Mouse (Mus musculus): Measurements from ENCODE around the gene Sh3bgrl3.

Gene Sh3bgrl3

GRCm38 (mm10) chr4:134110653-134111052 is 17.9 kb downstream of the Sh3bgrl3 start:
- no peak for DNase-seq (ENCODE audit: low spot score)

DNA sequence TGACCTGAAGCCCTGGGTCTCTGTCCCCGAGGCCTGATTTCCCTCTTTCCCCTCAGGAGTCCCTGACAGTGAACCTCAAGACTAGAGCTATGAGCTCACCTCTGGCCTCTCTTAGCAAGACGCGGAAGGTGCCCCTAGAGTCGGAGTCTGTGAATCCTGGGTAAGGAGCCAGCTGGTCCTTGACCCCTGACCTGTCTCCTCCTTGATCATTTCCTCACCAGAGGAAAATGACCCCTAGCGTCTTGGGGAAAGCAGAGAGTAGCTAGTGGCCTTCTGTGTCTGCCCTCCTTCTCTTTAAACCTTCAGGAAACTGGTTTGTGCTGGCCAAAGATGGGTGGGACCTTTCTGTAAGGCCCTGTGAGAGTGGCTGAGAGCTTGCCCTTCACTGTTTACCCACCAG is 20.4 kb downstream of the Sh3bgrl3 start:
- no peak for DNase-seq (ENCODE audit: low spot score)

DNA sequence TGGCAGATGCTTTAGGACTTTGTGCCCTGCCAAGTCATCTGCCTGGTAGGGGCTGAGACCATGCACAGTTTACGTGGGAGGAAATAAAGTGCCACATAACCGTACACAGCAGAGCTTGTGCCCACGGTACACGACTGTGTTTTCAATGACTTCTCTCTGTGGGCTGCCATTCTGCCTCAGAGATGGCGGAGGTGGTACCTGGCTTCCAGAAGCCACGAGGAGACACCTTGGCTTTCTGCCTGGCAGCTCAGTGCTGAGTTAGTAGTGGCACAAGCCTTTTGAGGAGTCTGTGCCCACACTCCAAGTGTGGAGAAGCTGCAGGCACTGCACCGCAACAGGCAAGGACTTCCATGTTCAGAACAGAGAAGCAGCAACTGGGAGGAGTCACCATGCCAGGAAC is 20.9 kb downstream of the Sh3bgrl3 start:
- no peak for DNase-seq (ENCODE audit: low spot score)

- DNase-seq (ENCODE audit: low spot score) = no peak
Measured at GRCm38 (mm10) chr4:134106105-134106504, 22.5 kb downstream of the Sh3bgrl3 start.

DNA sequence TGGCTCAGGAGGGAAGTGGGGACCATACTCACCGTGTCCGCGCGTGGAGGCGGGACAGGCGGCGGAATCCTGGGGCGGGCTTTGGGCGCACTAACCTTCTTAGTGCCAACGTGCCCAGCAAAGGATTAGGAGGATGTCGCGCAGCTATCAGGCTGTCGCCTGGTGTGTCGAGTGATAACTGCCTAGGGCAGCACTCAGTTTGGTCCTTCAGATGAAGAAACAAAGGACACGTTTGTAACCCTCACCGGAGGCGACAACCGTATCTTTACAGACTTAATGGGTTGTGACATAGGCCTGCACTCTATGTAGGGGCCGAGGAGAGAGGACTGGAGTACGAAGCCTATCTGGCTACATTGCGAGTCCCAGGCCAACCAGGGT is 25.9 kb downstream of the Sh3bgrl3 start:
- DNase-seq (ENCODE audit: low spot score) = no peak

DNA sequence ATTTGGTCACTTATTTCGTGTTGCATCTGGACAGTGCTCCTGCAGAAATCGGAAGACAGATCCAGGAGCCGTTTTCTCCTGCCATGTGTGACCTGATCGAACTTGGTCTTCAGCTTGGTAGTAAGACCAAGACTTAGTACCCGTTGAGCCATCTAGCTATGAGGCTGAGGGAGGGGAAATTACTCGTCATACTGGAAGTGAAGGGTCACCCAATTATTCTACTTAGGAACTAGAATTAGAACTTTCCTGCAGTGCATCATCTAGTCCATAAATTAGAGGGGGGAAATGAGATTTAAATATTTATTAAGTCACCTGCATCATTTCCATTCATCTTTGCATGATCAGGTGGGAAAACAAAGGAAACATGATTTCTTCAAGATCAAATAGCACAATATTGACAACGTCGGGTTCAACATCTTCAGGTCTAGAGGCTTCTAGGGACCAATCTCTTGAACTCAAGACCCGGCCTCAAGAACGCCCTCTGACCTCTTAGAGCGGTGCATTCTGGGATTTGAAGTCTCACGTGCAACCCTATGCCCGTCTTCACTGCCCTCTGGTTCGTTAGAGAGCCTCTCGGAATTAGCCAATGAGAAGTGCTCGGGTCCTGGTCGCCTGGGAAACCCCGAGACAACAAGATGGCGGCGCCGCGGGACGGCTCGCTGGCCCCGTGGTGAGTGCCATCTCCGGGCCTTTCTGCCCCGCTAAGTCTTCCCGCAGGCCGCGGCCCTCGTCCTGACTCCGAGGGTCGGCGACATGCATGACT is 26.4 kb downstream of the Sh3bgrl3 start, which contains the start of gene Ubxn11:
Ubxn11 (plus strand) TSS at position 592 of the 763 bp plus-strand sequence.
- DNase-seq (ENCODE audit: low spot score) = peak; percentile 79

DNA sequence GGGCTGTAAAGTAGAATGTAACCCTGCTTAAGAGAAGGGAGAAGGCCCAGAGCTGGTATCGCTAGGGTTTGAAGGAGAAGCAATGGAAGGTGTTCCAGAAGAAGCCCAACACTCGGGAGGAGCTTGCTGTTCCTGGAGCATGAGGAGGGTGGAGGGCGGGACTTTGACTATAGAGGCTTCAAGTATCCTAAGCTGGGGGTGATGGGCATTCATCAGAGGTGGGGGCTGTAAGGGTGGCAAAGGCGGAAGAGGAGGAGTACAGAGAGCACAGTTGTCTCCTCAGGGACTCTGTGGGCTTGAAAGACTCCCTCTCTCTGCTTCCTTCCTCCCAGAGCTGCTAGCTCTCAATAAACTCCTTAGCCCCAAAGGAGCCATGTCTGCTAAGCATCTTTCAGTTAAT is 28.3 kb downstream of the Sh3bgrl3 start:
- DNase-seq (ENCODE audit: low spot score) = no peak

- DNase-seq (ENCODE audit: low spot score) = no peak
Measured at GRCm38 (mm10) chr4:134098628-134099027, 30.0 kb downstream of the Sh3bgrl3 start.

- no peak for DNase-seq (ENCODE audit: low spot score)
Measured at GRCm38 (mm10) chr4:134097015-134097608, 31.5 kb downstream of the Sh3bgrl3 start.

- no peak for DNase-seq (ENCODE audit: low spot score)
Measured at GRCm38 (mm10) chr4:134096120-134096519, 32.5 kb downstream of the Sh3bgrl3 start.

GRCm38 (mm10) chr4:134094923-134095547 is 33.6 kb downstream of the Sh3bgrl3 start, which contains the start of gene Cd52:
TSS of gene Cd52 (minus strand) at chr4:134095082.
- no peak for DNase-seq (ENCODE audit: low spot score)

DNA sequence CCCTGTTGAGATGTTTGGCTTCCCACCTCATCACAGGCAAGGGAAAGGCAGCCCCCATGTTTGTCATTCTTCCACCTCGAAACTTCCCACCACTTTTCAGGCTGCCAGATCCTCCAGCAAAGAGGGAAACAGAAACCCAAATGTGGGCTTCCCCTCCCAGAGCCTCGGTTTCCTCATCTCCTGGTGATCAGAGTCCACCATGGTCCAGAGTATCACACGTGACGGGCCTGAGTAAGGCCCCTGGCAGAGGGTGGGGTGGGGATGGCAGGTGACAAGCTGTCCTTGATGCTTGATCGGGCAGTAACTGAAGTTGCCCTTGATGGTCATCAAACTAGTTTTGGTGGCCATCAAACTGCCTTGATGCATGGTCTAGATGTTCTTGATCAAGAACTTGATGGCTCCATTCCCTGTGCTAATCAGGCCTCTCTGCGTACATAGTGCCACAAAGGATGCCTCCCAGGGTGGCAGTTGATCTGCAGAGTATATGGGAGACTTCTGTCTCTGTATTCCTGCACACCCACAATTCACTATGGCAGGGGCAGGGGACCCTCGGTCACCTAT is 34.5 kb downstream of the Sh3bgrl3 start:
- no peak for DNase-seq (ENCODE audit: low spot score)

GRCm38 (mm10) chr4:134092382-134093288 is 36.0 kb downstream of the Sh3bgrl3 start:
- DNase-seq (ENCODE audit: low spot score) = no peak

GRCm38 (mm10) chr4:134091225-134091529 is 37.4 kb downstream of the Sh3bgrl3 start:
- DNase-seq (ENCODE audit: low spot score) = no peak

GRCm38 (mm10) chr4:134090521-134091224 is 37.9 kb downstream of the Sh3bgrl3 start:
- DNase-seq (ENCODE audit: low spot score) = no peak

GRCm38 (mm10) chr4:134089029-134089428 is 39.6 kb downstream of the Sh3bgrl3 start:
- DNase-seq (ENCODE audit: low spot score) = no peak

DNA sequence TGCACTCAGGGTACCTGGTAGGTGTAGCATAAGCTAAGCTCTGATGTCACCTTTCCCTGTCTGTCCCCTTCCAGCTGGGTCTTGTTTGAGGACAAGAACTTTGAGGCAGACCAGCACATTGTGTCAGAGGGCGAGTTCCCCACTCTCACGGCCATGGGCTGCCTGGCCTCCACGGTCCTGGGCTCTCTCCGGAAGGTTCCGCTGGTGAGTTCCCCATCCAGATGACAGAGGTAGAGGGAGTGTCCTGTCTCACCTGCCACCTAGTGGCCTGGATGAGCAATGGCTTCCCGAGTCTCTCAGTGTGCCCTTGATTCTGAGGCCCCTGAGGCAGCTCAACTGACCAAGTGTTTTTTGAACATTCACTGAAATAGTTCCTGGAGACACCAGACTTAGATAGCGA is 41.2 kb downstream of the Sh3bgrl3 start:
- DNase-seq (ENCODE audit: low spot score) = no peak

DNA sequence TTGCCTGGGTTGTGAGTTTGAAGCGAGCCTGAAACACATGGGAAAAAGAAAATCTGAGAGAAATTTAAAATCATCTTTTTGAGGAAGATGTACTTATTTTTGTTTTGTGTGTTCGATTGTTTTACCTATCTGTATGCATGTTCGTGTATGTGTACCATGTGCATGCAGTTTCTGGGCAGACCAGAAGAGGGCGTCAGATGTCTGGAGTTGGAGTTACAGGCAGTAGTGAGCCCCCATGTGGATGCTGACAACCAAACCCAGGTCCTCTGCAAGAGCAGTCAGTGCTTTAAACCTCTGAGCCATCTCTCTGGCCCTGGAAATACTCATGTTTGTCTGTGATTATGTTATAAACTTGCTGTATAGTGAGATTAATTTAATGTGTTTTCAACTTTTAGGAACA is 43.6 kb downstream of the Sh3bgrl3 start:
- DNase-seq (ENCODE audit: low spot score) = no peak

GRCm38 (mm10) chr4:134082460-134082859 is 46.1 kb downstream of the Sh3bgrl3 start:
- no peak for DNase-seq (ENCODE audit: low spot score)

- DNase-seq (ENCODE audit: low spot score) = no peak
Measured at GRCm38 (mm10) chr4:134081730-134082386, 46.7 kb downstream of the Sh3bgrl3 start.

DNA sequence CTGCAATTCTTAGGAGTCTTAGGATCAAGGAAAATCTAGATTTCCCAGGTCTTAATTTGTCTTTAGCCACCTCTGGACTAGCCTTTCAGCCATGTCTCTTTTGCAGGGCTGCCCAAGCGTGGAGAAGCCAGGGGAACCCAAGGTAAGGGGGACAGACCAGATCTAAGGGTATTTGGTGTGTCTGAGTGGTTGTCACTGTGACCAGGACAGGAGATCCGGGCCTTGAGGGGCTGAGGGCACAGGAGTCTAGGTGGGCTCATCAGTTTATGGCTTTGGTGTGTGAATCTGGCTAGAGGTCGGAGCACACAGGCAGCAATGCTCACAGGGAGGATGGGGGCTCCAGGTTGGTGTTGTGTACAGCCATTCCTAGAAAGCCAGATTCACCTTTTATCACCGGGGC is 47.9 kb downstream of the Sh3bgrl3 start:
- DNase-seq (ENCODE audit: low spot score) = no peak
